Mouse (Mus musculus): Measurements from ENCODE around the gene Parvb.

Parvb gene

GRCm38 (mm10) chr15:84324870-84325553 is 93.2 kb downstream of the Parvb start:
- DNase-seq (ENCODE audit: low spot score) = no peak

- no peak for DNase-seq (ENCODE audit: low spot score)
Measured at GRCm38 (mm10) chr15:84325736-84326135, 93.9 kb downstream of the Parvb start.

- no peak for DNase-seq (ENCODE audit: low spot score)
Measured at GRCm38 (mm10) chr15:84328870-84329269, 97.0 kb downstream of the Parvb start.

GRCm38 (mm10) chr15:84329940-84330339 is 98.1 kb downstream of the Parvb start:
- no peak for DNase-seq (ENCODE audit: low spot score)

- no peak for DNase-seq (ENCODE audit: low spot score)
Measured at GRCm38 (mm10) chr15:84331066-84331612, 99.3 kb downstream of the Parvb start.

GRCm38 (mm10) chr15:84336281-84336817 is 104.5 kb downstream of the Parvb start:
- DNase-seq (ENCODE audit: low spot score) = no peak

GRCm38 (mm10) chr15:84337599-84337998 is 105.8 kb downstream of the Parvb start:
- no peak for DNase-seq (ENCODE audit: low spot score)

- DNase-seq (ENCODE audit: low spot score) = no peak
Measured at GRCm38 (mm10) chr15:84340926-84341325, 109.1 kb downstream of the Parvb start.

- no peak for DNase-seq (ENCODE audit: low spot score)
Measured at GRCm38 (mm10) chr15:84348769-84349168, 116.9 kb downstream of the Parvb start.

GRCm38 (mm10) chr15:84349915-84350738 is 118.3 kb downstream of the Parvb start:
- no peak for DNase-seq (ENCODE audit: low spot score)

DNA sequence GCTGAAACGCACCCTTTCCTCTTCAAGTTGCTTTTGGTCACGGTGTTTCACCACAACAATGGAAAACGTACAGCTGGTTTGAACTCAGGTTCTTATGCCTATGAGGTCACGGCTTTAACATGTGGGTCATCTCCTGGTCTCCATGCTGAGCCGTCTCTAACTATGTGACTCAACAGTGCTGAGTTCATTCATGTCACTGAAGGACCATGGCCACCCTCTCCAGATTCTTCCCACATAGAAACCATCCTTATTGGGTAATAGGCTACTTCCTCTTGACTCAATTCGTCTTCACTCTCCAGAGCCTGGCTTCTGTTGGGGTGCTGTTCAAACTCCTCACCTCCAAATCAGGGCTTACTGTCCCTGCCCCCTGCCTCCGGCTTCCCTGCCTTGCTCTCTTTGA is 119.5 kb downstream of the Parvb start:
- no peak for DNase-seq (ENCODE audit: low spot score)

- no peak for DNase-seq (ENCODE audit: low spot score)
Measured at GRCm38 (mm10) chr15:84351915-84352844, 120.3 kb downstream of the Parvb start.

DNA sequence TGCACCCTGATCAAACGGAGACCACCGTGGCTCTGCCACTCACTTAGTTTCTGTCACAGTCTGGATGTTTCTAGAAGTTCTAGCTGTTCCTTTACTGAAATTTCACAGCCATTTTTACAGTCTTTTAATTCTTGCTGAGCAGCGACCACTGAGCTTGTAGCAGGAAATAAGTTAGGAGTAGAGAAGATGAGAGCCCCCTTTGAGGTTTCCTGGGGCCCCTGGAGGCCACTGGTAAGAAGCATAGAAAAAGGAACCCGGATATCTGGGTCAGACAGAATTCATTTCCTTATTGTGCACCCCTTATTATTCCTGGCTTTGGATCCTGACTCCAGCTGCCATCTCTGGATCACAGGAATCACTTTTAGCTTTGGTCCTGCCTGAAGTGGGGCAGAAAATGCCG is 123.2 kb downstream of the Parvb start:
- no peak for DNase-seq (ENCODE audit: low spot score)

- no peak for DNase-seq (ENCODE audit: low spot score)
Measured at GRCm38 (mm10) chr15:84364746-84365145, 132.9 kb downstream of the Parvb start.
